Mouse (Mus musculus): ENCODE results near the gene 2610301B20Rik.

DNA sequence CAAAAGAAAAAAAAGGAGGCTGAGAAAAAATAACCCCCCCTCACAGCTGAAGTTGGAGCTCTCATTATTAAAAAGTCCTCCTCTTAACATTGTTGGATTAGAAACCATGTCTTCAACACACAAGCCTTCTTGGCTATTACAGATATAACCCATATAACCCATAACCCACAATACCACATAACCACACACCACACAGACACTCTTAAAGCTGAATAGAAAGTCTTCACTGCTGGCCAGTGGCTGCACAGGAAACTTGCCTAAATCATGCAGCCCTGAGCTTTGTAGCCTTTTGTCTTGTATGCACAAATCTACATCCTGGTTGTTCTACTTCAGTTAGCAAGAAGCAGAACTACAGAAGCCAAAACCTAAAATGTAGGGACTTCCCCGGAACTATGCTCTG, 41.0 kb upstream of the 2610301B20Rik start:
- TF ChIP-seq CTCF (IDR thresholded peaks at IDR 0.05; ENCODE audit: extremely low read depth, insufficient read depth, insufficient read length, insufficient replicate concordance) (no peak), POLR2A (IDR thresholded peaks at IDR 0.05; ENCODE audit: low read depth, low read length) (no peak)

Measured in spleen, adult 2 months (tissue).